Mouse (Mus musculus) gastrocnemius, postnatal 25 days (tissue): ENCODE measurements around the gene Pigv. TPM values are rescaled to one million over a fixed set of nuclear protein-coding genes. Genes with fewer than 3 reads are reported as not detected.
"Not testable (repeated sequence)": the region's sequence is repeated elsewhere in the genome, so short reads cannot be mapped to it uniquely, and the experiment has no call there.

Experiments used
- DNase-seq: peaks from one replicate; pipeline ENCODE4 v3.0.0; 2022
- total RNA-seq, 2 experiments: library from RNA; stranded (reverse); gene quantifications; 1 replicate in 1 of 2; 2 replicates in 1 of 2; pipeline ENCODE4 v1.2.3; 2021

The Pigv gene
- total RNA-seq, 2 experiments from 2014 or later, result 8.3 to 9.6 TPM

GRCm38 (mm10) chr4:133672845-133673647 is 599 bp upstream of the Pigv start:
- DNase-seq, result peak; percentile 31

GRCm38 (mm10) chr4:133671184-133671880 is 1.1 kb downstream of the Pigv start:
- peak; percentile 63 for DNase-seq

GRCm38 (mm10) chr4:133669652-133670210 is 2.7 kb downstream of the Pigv start:
- DNase-seq, result no peak

- peak; percentile 71 for DNase-seq
These were observed 3.9 kb downstream of the Pigv start for GRCm38 (mm10) chr4:133668537-133668936.

GRCm38 (mm10) chr4:133666199-133666598 is 6.2 kb downstream of the Pigv start:
- no peak for DNase-seq

- no peak for DNase-seq
These were observed 7.3 kb downstream of the Pigv start for GRCm38 (mm10) chr4:133665118-133665517.

GRCm38 (mm10) chr4:133662945-133663344 is 9.5 kb downstream of the Pigv start:
- DNase-seq, result no peak

- DNase-seq, result no peak
These were observed 10.0 kb downstream of the Pigv start for GRCm38 (mm10) chr4:133662421-133662820.

- DNase-seq, result peak; percentile 85
These were observed 12.0 kb downstream of the Pigv start for GRCm38 (mm10) chr4:133660193-133661155.

GRCm38 (mm10) chr4:133659497-133660192 is 12.8 kb downstream of the Pigv start:
- DNase-seq, result peak; percentile 60

- DNase-seq, result no peak
These were observed 13.7 kb downstream of the Pigv start for GRCm38 (mm10) chr4:133658729-133659128.

GRCm38 (mm10) chr4:133657829-133658458 is 14.5 kb downstream of the Pigv start:
- DNase-seq, result peak; percentile 6

GRCm38 (mm10) chr4:133656997-133657396 is 15.4 kb downstream of the Pigv start:
- no peak for DNase-seq

GRCm38 (mm10) chr4:133656294-133656693 is 16.2 kb downstream of the Pigv start:
- no peak for DNase-seq

GRCm38 (mm10) chr4:133654070-133654469 is 18.4 kb downstream of the Pigv start:
- DNase-seq, result not testable (repeated sequence)

GRCm38 (mm10) chr4:133652746-133653145 is 19.7 kb downstream of the Pigv start:
- DNase-seq, result no peak

- no peak for DNase-seq
These were observed 20.5 kb downstream of the Pigv start for GRCm38 (mm10) chr4:133651986-133652385.

- DNase-seq, result no peak
These were observed 21.0 kb downstream of the Pigv start for GRCm38 (mm10) chr4:133651445-133651844.

- DNase-seq, result peak; percentile 60
These were observed 22.3 kb downstream of the Pigv start, which contains the start of gene Zdhhc18 for GRCm38 (mm10) chr4:133649989-133650699. Gene Zdhhc18, minus strand, starts transcription at chr4:133650154.

- DNase-seq, result not testable (repeated sequence)
These were observed 23.0 kb downstream of the Pigv start for GRCm38 (mm10) chr4:133649464-133649863.
